Mouse (Mus musculus) erythroid progenitor cell, adult 5-6 weeks (primary cell): ENCODE measurements around the gene Gm21409. TPM values are rescaled to one million over a fixed set of nuclear protein-coding genes. Genes with fewer than 3 reads are reported as not detected.
"Not testable (repeated sequence)": the region's sequence is repeated elsewhere in the genome, so short reads cannot be mapped to it uniquely, and the experiment has no call there.

Source experiments
- ATAC-seq: replicated peaks from 2 replicates; pipeline ENCODE4 v1.8.0; 2016; ENCODE audit warnings: moderate number of reproducible peaks, mild to moderate bottlenecking, moderate TSS enrichment, inconsistent platforms; ENCODE audit not compliant: poor library complexity, low FRiP score, severe bottlenecking
- total RNA-seq, 2 experiments: library from RNA; stranded (forward) in 1 of 2; stranded (reverse) in 1 of 2; fragments of 150-400 nt in 1 of 2; fragments of 186-747, 209-891 nt in 1 of 2; gene quantifications; 2 replicates each; pipeline versions ENCODE4 v1.2.3 to v1.2.4; 2015 to 2017; ENCODE audit warnings: low replicate concordance in 2 of 2

The Gm21409 gene
- not detected in 2 replicates for total RNA-seq (2015; ENCODE audit: low replicate concordance)
- not detected in 2 replicates for total RNA-seq (2017; ENCODE audit: low replicate concordance)

DNA sequence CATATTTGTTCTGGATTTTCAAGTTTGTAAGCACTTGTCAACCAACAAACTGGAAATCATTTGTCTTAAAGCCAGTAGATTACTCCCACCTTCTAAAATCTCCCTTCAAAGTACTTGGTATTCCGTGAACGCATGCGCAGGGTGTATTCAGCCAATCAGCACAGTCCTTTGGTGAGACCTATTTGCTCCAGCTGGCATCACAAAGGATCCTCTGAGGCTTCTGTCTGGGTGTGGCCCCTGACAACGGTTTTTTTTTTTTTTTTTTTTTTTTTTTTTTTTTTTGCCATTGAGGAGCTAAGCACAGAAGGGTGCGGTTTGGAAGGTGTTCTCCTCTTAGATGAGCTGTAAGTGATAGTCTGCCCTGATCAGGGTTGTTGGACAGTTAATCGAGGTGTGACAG, at the start of gene Gm21409:
Gene Gm21409, plus strand, starts transcription at position 301 of the 400 bp plus-strand sequence.
- not testable (repeated sequence) for ATAC-seq

Other genes starting within 250 kb of the Gm21409 start
- not detected in 2 replicates for gene Gm21394, start 181.8 kb upstream of the Gm21409 start, total RNA-seq (2015; ENCODE audit: low replicate concordance)
- gene Gm21394, start 181.8 kb upstream of the Gm21409 start, total RNA-seq (2017; ENCODE audit: low replicate concordance) = not detected in 2 replicates